8 mouse cellular contexts compared by ENCODE assay signal in genomic region chr11:104318940-104319781, GRCm38 (mm10).
DNase-seq lines count a peak whose midpoint lies in the region; ATAC-seq and TF ChIP-seq lines count a peak whose summit lies in the region.

No protein-coding gene starts in this region.

- peak overlapping the region; percentile 41 for H3K4me3 ChIP-seq in kidney, embryonic 14.5 days (ENCODE audit: low read length)
- H3K4me3 ChIP-seq in hindbrain, embryonic 13.5 days, result peak overlapping the region; percentile 32
- H3K4me3 ChIP-seq in neural tube, embryonic 13.5 days, result peak overlapping the region; percentile 35

- TF ChIP-seq POLR2A in brain, embryonic 14.5 days (IDR thresholded peaks at IDR 0.05; ENCODE audit: borderline replicate concordance, extremely low read depth, insufficient read depth, insufficient read length, poor library complexity, severe bottlenecking), result no peak

- H3K4me2 ChIP-seq in kidney, embryonic 14.5 days (replicated peaks; ENCODE audit: low read depth, low read length), result peak overlapping the region; percentile 76
- peak overlapping the region; percentile 54 for H3K4me2 ChIP-seq in hindbrain, embryonic 13.5 days
- H3K4me2 ChIP-seq in neural tube, embryonic 13.5 days, result peak overlapping the region; percentile 62

- peaks cover 13% of the 10 kb centered on the region for H3K4me1 ChIP-seq in kidney, embryonic 14.5 days (ENCODE audit: control insufficient read depth, insufficient read depth, low read length)
- peaks cover 23% of the 10 kb centered on the region for H3K4me1 ChIP-seq in hindbrain, embryonic 13.5 days (replicated peaks)
- peaks cover 25% of the 10 kb centered on the region for H3K4me1 ChIP-seq in neural tube, embryonic 13.5 days (replicated peaks)

- DNase-seq in kidney, adult 8-10 months, result no peak
- peak; percentile 85 for DNase-seq in brain, embryonic 14.5 days (ENCODE audit: low read depth)
- peak; percentile 86 for DNase-seq in fibroblast of lung, adult 2 months (ENCODE audit: low read depth)
- DNase-seq in lung, adult 18-20 months, result peak; percentile 40 to 48
- DNase-seq in spleen, postnatal 10 days (ENCODE audit: low spot score in 2 of 2), result no peak

- no peaks in the 10 kb centered on the region for H3K9me3 ChIP-seq in kidney, embryonic 14.5 days (ENCODE audit: control insufficient read depth, low read length)
- H3K9me3 ChIP-seq in hindbrain, embryonic 13.5 days, result no peaks in the 10 kb centered on the region
- H3K9me3 ChIP-seq in neural tube, embryonic 13.5 days, result no peaks in the 10 kb centered on the region

- no peaks in the 10 kb centered on the region for H3K36me3 ChIP-seq in kidney, embryonic 14.5 days (ENCODE audit: control insufficient read depth, insufficient read depth, low read length)
- peaks cover 38% of the 10 kb centered on the region for H3K36me3 ChIP-seq in hindbrain, embryonic 13.5 days
- H3K36me3 ChIP-seq in neural tube, embryonic 13.5 days, result peaks cover 47% of the 10 kb centered on the region

- H3K27me3 ChIP-seq in kidney, embryonic 14.5 days (ENCODE audit: control insufficient read depth, insufficient read depth, low read length), result no peaks in the 10 kb centered on the region
- H3K27me3 ChIP-seq in hindbrain, embryonic 13.5 days, result no peaks in the 10 kb centered on the region
- H3K27me3 ChIP-seq in neural tube, embryonic 13.5 days, result no peaks in the 10 kb centered on the region

- no peak for TF ChIP-seq CTCF in brain, embryonic 14.5 days (IDR thresholded peaks at IDR 0.05; ENCODE audit: borderline replicate concordance, extremely low read depth, insufficient read depth, insufficient read length)

- H3K9ac ChIP-seq in kidney, embryonic 14.5 days (ENCODE audit: low read depth, low read length), result peak overlapping the region; percentile 53; the same call in 1 of the 2 replicates
- peak overlapping the region; percentile 67 for H3K9ac ChIP-seq in hindbrain, embryonic 13.5 days
- H3K9ac ChIP-seq in neural tube, embryonic 13.5 days, result peak overlapping the region; percentile 65

- H3K27ac ChIP-seq in kidney, embryonic 14.5 days (ENCODE audit: low read depth, low read length), result no peak overlapping the region; the same call in 1 of the 2 replicates
- peak overlapping the region; percentile 63 for H3K27ac ChIP-seq in hindbrain, embryonic 13.5 days
- H3K27ac ChIP-seq in neural tube, embryonic 13.5 days (replicated peaks), result peak overlapping the region; percentile 73

- peak; percentile 49 for ATAC-seq in kidney, embryonic 14.5 days (ENCODE audit: low FRiP score, low TSS enrichment)
- peak; percentile 57 for ATAC-seq in hindbrain, embryonic 13.5 days (ENCODE audit: low FRiP score)
- peak; percentile 75 for ATAC-seq in neural tube, embryonic 13.5 days (ENCODE audit: low read depth)

- under 1% methylated on average over 24 of the region's 24 CpGs for WGBS in kidney, embryonic 14.5 days
- WGBS in hindbrain, embryonic 13.5 days, result 2% methylated on average over 24 of the region's 24 CpGs
- WGBS in neural tube, embryonic 13.5 days, result 2% methylated on average over 24 of the region's 24 CpGs

Comparison
In these comparisons a context has a peak if more than half of its experiments do, and no peak if none do; other contexts are left out.
1. DNase-seq: peak in brain, embryonic 14.5 days (single experiment), fibroblast of lung, adult 2 months (single experiment) and lung, adult 18-20 months (2 of 2); none in kidney, adult 8-10 months (0 of 2) and spleen, postnatal 10 days (0 of 2).
2. Peak in every context shown above with its lines, with median percentiles within 50 percentile points of each other: ATAC-seq, H3K4me2 ChIP-seq, H3K4me3 ChIP-seq and H3K9ac ChIP-seq.